Mouse (Mus musculus): ENCODE data around the gene Diexf.

Diexf gene

GRCm38 (mm10) chr1:193129786-193130455 lies at the start of gene Diexf:
Diexf (minus strand) TSS chr1:193130272.
- peak; percentile 98 for DNase-seq

- DNase-seq: no peak
These were observed 44.2 kb upstream of the Diexf start for GRCm38 (mm10) chr1:193174143-193174733.

- DNase-seq: no peak
These were observed 43.7 kb upstream of the Diexf start for GRCm38 (mm10) chr1:193173810-193174129.

- peak; percentile 98 for DNase-seq
These were observed 43.1 kb upstream of the Diexf start for GRCm38 (mm10) chr1:193172991-193173809.

- DNase-seq: no peak
These were observed 39.8 kb upstream of the Diexf start for GRCm38 (mm10) chr1:193169856-193170255.

GRCm38 (mm10) chr1:193169228-193169627 lies 39.2 kb upstream of the Diexf start:
- DNase-seq: peak; percentile 65

- DNase-seq: no peak
These were observed 37.7 kb upstream of the Diexf start, which contains the start of gene A130010J15Rik for GRCm38 (mm10) chr1:193167746-193168145. A130010J15Rik (plus strand) TSS chr1:193168046.

GRCm38 (mm10) chr1:193160317-193161032 lies 30.4 kb upstream of the Diexf start:
- peak; percentile 71 for DNase-seq

GRCm38 (mm10) chr1:193159613-193160012 lies 29.5 kb upstream of the Diexf start:
- peak; percentile 66 for DNase-seq

GRCm38 (mm10) chr1:193159163-193159562 lies 29.1 kb upstream of the Diexf start:
- DNase-seq: no peak

GRCm38 (mm10) chr1:193157111-193157492 lies 27.0 kb upstream of the Diexf start:
- no peak for DNase-seq

- DNase-seq: no peak
These were observed 26.4 kb upstream of the Diexf start for GRCm38 (mm10) chr1:193156316-193157110.

GRCm38 (mm10) chr1:193153561-193153960 lies 23.5 kb upstream of the Diexf start:
- DNase-seq: no peak

- peak; percentile 69 for DNase-seq
These were observed 22.8 kb upstream of the Diexf start, which contains the start of gene Irf6 for GRCm38 (mm10) chr1:193152872-193153271. Irf6 (plus strand) TSS chr1:193153111.

- DNase-seq: no peak
These were observed 21.1 kb upstream of the Diexf start for GRCm38 (mm10) chr1:193151134-193151533.

- no peak for DNase-seq
These were observed 19.2 kb upstream of the Diexf start for GRCm38 (mm10) chr1:193149231-193149630.

GRCm38 (mm10) chr1:193146416-193146815 lies 16.3 kb upstream of the Diexf start:
- DNase-seq: peak; percentile 61

- no peak for DNase-seq
These were observed 15.0 kb upstream of the Diexf start for GRCm38 (mm10) chr1:193145101-193145500.

- peak; percentile 77 for DNase-seq
These were observed 14.4 kb upstream of the Diexf start for GRCm38 (mm10) chr1:193144516-193144915.

- peak; percentile 54 for DNase-seq
These were observed 12.5 kb upstream of the Diexf start for GRCm38 (mm10) chr1:193142517-193143062.

GRCm38 (mm10) chr1:193141118-193141517 lies 11.0 kb upstream of the Diexf start:
- DNase-seq: no peak

- DNase-seq: no peak
These were observed 8.6 kb upstream of the Diexf start for GRCm38 (mm10) chr1:193138669-193139068.

Measured in thymus, postnatal 25 days (tissue).